Mouse (Mus musculus): ENCODE results near the gene Kcns1.

The Kcns1 gene

DNA sequence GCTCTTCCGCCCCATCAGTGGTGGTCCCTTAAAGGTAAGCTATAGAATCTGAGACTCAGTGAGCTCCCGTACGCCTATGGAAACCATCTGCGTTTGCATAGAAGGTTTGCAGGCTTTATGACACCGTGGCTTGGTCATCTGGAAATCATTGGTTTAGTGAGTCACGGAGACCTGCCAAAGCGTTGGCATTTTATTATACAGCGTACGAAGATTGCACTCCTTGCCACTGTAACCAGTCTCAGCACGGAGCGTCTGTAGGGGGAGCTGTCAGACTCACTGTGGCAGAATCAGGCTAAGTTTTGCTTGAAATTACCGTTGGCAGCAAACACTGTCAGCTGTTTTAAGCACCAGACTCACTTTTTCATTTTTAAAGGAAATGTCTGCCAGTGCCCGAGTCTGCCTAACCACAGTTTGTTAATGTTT lies 44.4 kb downstream of the Kcns1 start:
- no peak for DNase-seq (ENCODE audit: low read depth, low spot score)

DNA sequence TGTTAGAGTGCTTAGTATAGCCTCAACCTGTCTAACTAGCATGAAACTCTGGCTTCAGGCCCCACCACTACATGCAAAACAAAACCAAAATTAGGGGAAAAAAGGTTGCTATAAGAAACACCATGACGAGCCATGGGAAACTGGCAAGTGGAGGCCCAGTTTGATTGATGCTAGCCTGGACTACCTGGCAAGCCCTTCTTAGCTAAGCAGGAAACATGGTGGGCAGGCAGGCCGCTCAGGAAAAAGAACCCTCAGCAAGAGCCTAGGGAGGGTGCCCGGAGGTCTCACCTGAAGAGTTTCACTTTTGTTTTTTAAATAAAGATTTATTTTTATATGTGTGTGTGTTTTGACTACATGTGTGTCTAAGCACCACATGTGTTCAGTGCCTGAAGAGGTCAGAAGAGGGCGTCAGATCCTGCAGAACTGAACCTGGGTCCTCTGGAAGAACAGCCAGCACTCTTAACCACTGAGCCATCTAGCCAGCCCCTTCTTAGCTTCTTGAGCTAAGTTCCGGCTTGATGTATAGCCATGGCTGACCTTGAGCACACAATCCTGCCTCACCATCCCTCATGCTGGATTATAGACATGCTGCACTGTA lies 47.6 kb downstream of the Kcns1 start:
- DNase-seq (ENCODE audit: low read depth, low spot score): no peak

GRCm38 (mm10) chr2:164119503-164119902 lies 51.4 kb downstream of the Kcns1 start:
- no peak for DNase-seq (ENCODE audit: low read depth, low spot score)

DNA sequence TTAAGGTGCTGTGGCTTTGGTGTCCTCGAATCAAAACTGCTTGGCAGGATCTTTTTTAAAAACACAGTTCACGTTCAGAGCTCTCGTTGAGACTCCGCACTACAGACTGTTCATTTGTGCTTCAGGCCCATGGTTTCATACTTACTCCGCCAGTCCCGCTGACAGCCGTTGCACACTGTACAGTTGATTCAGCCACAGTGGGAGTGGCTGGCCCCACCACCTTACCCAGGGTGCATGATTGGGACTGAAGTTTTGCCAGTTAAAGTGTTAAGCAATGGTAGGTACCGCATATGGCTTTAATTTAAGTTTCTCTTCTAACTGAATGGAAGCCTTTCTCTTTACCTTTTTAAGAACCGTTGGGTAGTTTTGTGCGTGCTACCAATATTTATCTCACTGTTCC lies 55.4 kb downstream of the Kcns1 start:
- DNase-seq (ENCODE audit: low read depth, low spot score): no peak

- DNase-seq (ENCODE audit: low read depth, low spot score): no peak
These were observed 56.9 kb downstream of the Kcns1 start for GRCm38 (mm10) chr2:164114051-164114450.
